Mouse (Mus musculus) cortical plate, adult 2 months (tissue): Measurements from ENCODE around the gene Nlgn2.

Source experiments
- CTCF ChIP-seq: fragments of 200-500 bp; IDR thresholded peaks from 2 replicates; pipeline ENCODE4 v1.5.1; 2011; ENCODE audit warnings: mild to moderate bottlenecking, control low read depth, low read length; ENCODE audit not compliant: insufficient read depth; ENCODE audit errors: extremely low read depth
- POLR2A ChIP-seq: fragments of 200-500 bp; IDR thresholded peaks from 2 replicates; pipeline ENCODE4 v1.6.1; 2011; ENCODE audit warnings: mild to moderate bottlenecking, low read length, control low read depth; ENCODE audit not compliant: insufficient read depth; ENCODE audit errors: extremely low read depth

DNA sequence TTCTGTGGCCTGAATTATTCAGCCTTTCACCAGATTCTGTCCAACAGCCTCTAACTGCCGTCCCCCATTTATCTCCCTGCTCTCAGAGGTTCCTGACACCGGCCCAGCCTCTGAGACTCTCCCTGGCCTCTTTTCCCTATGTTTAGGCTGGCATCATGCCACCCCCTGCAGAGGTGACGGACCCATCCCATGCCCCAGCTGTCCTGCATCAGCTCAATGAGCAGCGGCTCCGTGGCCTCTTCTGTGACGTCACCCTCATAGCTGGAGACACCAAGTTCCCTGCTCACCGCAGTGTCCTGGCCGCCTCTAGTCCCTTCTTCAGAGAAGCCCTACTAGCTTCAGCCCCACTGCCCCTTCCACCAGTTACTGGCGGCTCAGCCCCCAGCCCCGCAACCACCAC lies 61.9 kb downstream of the Nlgn2 start:
- TF ChIP-seq POLR2A, result no peak
- TF ChIP-seq CTCF, result no peak
